Mouse (Mus musculus) embryonic fibroblast, embryonic 13.5 days (primary cell): ENCODE data around the gene Phka2.

ENCODE experiments used
- CTCF ChIP-seq: IDR thresholded peaks from 2 replicates; pipeline ENCODE4 v1.5.1; 2011; ENCODE audit warnings: mild to moderate bottlenecking, control low read depth, low read length, moderate library complexity, borderline replicate concordance; ENCODE audit not compliant: insufficient read depth
- POLR2A ChIP-seq: IDR thresholded peaks from 2 replicates; pipeline ENCODE4 v1.6.1; 2011; ENCODE audit warnings: low read depth, mild to moderate bottlenecking, control low read depth, low read length, moderate library complexity

DNA sequence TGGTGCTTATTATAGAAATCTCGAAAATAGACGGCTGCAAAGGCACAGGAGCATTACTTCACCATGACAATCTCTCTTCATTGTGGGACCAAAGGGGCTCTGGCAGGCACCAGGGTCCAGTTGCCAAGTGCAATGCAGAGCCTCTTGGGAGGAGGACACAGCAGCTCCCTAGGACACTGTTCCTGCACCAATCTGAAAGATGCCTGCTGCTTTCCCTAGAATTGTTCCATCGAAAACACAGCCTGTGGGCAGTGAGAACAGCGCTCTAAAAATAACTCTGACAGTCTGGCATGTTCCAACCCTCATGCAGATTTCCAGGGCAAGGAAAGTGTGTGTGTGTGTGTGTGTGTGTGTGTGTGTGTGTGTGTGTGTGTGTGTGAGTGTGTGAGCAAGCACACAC lies 86.6 kb downstream of the Phka2 start:
- no peak for TF ChIP-seq POLR2A
- TF ChIP-seq CTCF: no peak
